Mouse (Mus musculus) kidney, adult 8-10 months (tissue): ENCODE data around the gene Olfr846.

Source experiments
- DNase-seq, 2 experiments: peaks; one replicate each; pipeline ENCODE4 v3.0.0; 2022

The Olfr846 gene

DNA sequence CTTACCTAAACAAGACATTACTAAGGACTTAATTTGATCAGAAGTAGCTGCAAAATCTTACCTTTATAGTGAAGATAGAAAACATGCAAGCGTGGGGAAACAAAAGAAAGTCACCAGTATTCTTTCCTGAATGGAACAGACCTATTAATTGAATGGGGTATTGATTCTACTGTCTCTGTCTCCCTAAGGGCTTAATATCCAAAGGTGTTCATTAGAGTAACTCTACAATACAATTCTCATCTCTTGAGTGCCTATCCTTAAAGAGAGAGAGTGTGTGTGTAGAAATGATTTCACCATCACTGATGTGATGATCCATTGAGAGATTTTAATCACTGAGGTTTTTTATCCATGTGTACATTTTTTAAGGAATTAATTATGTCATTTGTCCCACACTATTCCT, at the start of gene Olfr846:
TSS of gene Olfr846 (minus strand) at position 101 of the 400 bp plus-strand sequence.
- DNase-seq: no peak

DNA sequence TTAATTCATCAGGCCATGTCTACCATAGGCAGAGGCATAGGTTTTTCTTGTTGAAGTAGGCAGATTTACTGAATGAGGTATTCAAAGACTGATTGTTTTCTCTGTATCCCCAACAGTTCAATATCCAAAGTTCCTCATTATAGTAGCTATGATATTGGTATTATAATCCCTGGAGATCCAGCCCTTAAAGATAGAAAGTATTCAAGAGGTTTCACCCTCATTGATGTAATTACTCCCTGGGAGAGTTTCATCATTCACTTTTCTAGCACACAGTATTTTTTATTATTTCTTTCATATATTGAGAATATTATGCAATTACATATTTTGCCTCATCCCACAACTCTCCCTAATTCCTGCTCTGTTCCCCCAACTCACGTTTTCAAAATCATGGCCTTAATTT, 14.8 kb upstream of the Olfr846 start, which contains the start of gene Olfr847:
TSS of gene Olfr847 (minus strand) at position 101 of the 400 bp plus-strand sequence.
- no peak for DNase-seq

DNA sequence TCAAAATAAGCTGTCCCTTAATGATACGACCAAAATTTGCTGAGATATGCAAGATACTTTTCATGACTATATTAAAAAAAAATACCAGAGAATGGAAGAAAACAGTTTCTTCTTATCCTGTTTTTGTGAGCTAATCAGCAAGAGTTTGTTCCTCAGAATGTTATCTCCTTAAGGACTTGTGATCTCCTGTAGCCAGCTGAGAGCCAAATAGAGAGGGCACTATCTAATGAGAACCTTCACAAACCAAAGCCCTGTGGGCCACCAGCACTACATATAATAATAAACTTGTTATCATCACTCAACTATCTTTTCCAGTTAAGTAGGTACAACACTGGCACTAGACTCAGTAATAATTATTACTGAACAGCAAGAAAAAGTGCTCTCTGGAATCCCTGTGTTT, 27.6 kb downstream of the Olfr846 start, which contains the start of gene Olfr845:
TSS of gene Olfr845 (plus strand) at position 301 of the 400 bp plus-strand sequence.
- no peak for DNase-seq

DNA sequence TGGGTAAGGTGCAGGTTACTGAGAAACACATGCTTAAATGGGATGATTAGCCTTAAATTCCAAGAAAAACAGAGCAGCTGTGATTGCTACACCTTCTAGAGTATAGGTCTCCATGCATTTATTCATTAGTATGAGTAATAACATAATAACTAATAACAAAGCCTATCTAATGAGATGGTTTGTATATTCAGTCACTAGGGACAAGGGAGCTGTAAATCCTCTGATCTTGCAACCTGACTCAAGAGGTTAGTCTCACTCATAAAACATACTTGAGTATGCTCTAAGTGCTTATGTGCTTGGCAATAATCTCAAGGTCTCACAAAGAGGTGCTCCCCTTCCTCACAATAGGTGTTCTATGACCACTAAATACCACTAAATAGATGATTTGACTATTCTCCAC, 47.8 kb downstream of the Olfr846 start, which contains the start of gene Olfr844:
TSS of gene Olfr844 (plus strand) at position 301 of the 400 bp plus-strand sequence.
- DNase-seq: no peak
